Mouse (Mus musculus): ENCODE data around the gene Zbtb39.

Zbtb39 gene

DNA sequence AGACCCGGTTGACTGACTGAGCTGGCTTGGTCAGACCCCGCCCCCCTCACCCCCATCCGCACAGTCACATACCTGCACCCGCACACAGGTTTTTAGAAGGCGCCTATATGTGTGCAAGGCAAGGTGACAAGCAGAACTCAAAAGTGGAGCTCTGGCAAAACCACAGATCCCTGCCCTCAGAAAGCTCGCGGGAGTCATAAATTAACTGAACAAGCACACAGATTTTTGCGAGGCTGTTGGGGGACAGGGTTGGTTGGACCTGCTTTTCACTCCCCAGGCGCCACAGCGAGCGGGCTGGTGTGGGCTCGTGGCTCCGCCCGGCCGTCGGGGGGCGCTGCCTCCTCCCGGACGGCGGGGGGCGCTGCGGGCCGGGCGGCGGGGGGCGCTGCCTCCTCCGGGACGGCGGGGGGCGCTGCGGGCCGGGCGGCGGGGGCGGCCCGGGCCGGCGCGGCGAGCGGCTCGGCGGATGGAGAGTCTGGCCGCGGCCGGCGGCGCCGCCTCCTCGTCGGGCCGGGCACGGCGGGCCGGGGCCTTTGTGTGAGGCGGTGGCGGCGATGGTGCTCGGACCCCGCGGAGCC lies at the start of gene Zbtb39:
Gene Zbtb39 (plus strand): TSS at position 456 of the 578 bp plus-strand sequence.
- peak; percentile 81 for DNase-seq (ENCODE audit: low spot score)

DNA sequence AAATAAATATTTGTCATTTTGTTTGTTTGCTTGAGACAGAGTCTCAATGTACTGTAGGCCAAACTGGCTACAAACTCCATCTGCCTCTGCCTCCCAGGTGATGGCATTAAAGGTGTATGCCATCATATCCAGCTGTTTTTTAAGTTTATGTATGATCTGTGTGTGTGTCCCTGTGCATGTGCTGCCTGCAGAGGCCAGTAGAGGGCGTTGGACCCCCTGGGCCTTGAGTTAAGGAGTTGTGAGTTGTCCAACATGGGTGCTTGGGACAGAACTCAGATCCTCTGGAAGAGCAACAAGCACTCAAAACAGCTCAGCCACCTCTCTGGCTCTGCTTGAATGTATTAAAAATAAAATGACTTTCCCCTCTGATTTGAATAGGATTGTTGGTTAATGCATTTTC lies 48.3 kb upstream of the Zbtb39 start:
- no peak for DNase-seq (ENCODE audit: low spot score)

DNA sequence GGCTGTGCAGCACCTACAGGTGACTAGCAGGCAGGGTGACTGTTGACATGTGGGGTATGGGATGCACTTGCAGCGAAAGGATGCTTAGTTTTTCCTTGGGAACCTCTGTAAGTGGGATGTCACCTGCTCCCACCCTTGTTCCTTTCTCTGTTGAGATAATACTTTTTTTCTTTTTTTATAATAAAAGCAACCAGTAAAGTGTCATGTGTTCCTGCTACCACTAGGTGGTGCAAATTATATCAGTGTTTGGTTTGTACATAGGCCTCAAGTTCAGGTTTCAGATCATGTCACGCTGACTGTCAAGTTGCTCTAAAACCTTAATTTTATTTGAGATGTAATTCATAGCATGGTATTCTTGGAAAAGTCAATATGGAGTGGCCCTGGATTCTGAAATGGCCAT lies 44.7 kb upstream of the Zbtb39 start:
- no peak for DNase-seq (ENCODE audit: low spot score)

DNA sequence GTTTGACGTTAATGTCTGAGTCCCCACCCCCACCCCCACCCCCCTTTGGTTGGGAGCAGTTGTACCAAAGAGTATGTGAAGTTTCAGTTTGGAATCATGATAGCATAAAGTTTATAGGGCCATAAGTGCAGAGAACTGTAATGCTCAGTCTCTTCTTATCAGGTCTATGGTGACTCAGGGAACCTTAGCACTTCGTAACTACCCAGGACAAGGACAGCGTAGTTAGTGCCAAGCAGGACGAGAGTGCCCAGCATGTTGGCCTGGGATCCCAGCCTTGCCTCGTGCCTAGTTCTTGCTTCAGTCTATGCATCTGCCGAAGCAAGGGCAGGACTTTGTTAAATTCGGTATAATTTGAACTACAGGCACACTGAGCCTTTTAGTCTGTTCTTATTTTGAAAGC lies 43.6 kb upstream of the Zbtb39 start:
- no peak for DNase-seq (ENCODE audit: low spot score)

DNA sequence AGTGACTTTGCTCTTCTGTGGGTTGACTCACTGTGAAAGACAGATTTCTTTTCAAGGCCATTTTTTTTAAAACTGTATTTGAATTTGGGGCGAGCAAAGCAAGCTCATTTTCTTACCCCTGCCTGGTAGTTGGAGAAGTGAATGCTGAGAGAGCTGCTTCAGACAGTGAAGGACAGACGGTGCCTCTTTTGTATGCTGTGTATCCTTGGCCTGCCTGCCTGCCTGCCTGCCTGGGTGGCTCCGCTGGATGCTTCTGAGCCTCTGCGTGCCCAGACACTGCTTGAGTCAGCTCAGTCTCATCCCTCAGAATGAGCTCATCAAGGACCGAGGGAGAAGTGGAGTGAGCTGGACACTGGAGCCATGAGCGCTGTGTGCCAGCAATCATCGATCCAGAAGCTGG lies 40.4 kb upstream of the Zbtb39 start:
- no peak for DNase-seq (ENCODE audit: low spot score)

DNA sequence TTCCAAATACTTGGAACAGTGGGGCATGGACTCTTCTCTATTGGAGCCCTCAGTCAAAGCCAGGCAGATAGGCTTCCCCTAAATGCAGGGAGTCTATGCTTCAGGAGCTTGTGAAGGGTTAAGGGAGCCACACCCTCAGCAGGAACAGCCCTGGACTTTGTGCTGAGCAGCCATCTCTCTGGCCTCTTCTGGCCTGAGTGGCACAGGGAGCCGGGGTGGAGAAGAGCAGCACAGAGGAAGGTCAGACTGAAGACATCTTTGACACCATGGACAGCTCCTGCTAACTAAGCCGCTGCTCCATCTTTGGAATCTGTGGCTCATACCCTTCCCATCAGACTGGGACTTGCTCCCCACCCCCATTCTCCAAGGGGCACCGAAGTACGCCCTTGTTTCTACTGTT lies 36.0 kb upstream of the Zbtb39 start:
- no peak for DNase-seq (ENCODE audit: low spot score)

DNA sequence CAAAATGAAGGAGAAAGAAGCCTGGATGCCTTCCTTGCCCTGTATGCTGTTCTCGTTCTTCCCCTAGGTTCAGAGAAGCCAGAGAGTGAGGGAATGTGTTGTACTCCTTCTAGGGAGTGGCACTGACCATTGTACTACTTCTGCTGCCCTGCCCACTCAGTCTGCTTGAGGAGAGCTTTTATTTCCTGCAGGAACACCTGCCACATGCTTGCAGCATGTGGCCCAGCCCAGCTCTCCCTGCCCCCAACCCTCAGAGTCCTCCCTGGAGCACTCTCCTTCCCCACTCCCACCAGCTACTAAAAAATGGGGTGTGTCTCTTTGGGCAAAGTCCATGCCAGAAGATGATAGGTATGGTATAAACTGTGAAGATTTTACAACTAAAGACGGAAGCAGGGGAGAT lies 35.0 kb upstream of the Zbtb39 start:
- DNase-seq (ENCODE audit: low spot score): no peak

DNA sequence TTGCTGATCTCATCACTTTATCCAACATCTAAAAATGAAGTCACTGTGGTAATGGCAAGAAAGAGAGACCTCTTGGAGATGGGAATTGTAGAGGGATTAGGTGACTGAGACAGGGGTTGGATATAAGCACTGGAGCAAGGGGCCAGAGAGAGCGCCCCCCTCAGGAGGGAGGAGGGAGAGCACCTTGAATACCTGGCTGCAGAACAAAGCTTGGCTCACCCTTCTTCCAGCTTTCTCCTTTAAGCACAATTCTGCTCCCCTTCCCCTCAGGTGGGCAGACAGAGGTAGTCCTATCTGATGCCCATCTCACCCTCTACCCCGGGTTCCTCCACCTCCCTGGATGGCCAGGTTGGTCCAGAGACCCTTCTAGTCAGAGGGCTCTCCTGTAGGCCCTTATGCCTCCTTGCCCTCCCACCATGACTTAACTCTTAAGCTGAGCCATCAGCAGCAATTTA lies 34.5 kb upstream of the Zbtb39 start, which contains the start of gene Myo1a:
Gene Myo1a (plus strand): TSS at position 405 of the 455 bp plus-strand sequence.
- DNase-seq (ENCODE audit: low spot score): no peak

DNA sequence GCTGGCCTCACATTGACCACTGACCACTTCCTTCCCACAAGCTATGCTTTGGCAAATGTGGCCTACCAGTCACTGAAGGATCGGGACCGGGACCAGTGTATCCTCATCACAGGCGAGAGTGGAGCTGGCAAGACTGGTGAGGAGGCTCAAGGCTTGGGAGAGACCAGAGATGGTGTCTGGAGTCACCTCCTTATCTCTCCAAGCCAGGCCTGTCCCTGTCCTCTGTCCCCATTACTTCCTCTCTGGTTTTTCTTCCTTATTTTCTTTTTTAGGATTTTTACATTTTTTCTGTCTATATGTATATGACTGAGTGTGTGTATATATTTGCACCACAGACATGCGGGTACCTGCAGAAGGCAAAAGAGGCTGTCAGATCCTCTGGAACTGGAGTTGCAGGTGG lies 33.6 kb upstream of the Zbtb39 start:
- DNase-seq (ENCODE audit: low spot score): no peak

DNA sequence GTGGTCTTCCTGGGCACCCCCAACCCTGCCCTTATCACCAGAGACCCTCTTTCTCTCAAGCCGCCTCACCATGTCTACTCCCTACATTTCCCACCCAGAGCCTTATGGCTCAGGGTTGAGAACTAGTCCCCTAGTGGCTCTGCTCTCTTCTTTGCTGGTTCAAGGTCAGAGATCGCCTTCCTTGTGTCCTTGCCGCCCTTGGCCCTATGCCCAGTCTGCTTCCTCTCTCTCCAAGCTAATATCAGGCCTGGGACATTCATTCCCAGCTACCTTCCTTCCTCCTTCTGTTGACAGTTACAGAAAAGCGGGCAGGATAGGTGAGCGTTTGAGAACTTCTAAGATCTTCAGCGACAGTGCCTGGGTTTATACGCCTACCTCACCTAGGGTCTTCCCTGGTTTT lies 31.6 kb upstream of the Zbtb39 start:
- DNase-seq (ENCODE audit: low spot score): peak; percentile 56

DNA sequence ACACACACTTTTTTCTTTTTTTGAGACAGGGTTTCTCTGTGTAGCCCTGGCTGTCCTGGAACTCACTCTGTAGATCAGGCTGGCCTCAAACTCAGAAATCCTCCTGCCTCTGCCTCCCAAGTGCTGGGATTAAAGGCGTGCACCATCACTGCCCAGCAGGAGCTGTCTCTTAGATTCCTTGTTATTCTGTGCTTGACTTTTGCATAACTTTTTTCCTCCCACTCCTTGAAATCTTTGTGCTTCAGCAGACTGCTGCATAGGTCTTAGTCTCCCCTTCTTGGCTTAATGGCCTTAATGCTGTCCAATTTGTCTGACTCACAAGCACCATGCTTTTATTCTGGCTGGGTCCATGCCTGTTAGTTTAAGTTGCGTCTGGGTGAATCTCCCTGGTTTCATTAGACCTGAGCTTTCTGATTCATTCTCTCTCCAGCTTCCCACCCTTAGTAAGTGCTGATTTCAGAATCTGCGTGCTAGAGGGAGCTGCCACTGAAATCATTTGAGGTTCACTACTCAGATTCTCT lies 30.4 kb upstream of the Zbtb39 start:
- no peak for DNase-seq (ENCODE audit: low spot score)

DNA sequence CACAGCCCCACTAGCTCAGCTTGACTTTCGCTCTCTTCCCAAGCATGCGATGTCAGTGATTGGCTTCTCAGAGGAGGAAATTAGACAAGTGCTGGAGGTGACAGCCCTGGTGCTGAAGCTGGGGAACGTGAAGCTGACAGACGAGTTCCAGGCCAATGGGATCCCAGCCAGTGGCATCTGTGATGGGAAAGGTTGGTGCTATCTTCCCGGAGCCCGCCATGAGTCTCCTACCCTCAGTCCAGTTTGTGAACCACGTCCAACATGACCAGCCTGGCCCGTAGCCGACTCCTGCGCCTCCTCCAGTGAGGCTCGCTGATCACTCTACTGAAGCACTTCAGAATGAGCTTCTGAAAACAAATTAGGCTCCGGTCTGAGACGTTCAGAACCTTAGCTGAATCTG lies 29.0 kb upstream of the Zbtb39 start:
- DNase-seq (ENCODE audit: low spot score): no peak

DNA sequence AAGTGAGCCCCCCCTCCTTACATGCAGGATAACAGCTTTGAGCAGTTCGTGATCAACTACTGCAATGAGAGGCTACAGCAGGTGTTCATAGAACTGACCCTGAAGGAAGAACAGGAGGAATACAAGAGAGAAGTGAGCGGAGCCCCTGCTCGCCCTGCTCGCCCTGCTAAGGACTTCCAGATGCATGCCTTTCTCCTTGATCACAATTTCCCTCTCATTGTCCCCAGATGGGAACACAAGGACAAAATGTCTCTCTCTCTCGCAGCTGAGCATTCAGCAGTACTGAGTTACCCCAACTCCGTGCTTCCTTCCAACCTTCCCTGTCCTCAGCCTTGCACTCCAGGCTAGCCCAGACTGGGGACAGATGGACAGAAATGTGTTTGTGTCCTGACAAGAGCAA lies 26.6 kb upstream of the Zbtb39 start:
- no peak for DNase-seq (ENCODE audit: low spot score)

DNA sequence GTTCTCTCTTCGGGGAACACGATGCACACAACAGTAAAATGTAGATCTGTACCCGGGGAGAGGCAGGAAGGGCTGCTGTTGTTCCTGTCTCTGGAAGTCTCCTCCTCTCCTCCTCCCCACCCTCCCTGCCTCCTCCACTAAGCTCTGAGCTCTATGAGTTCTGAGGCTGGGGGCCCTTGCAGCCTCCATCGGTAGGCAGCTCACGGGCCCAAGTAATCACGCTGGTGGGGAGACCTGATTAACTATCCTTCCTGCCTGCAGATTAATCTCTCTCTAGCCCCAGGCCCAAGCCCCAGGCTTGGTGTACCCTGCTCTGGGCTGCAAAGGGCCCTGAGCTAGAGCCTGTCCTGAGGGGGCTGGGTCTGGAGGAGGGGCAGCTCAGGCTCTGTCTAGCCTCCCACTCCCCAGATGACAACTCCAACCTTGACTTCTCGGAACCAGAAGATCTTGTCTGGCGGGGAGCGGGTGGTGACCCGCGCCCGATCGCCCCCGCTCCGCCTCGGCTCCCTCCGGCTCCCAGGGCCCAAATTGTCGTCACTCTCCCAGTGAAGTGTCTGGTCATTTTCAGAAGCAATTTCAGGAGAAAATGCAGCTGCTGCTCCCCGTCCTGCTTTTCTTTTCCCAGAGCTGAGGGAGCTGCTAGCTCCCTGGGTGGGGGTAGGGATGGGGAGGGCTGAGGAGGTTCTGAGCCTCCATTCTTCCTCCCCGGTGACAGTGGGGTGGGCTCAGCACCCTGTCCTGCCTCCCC lies 17.5 kb upstream of the Zbtb39 start:
- no peak for DNase-seq (ENCODE audit: low spot score)

DNA sequence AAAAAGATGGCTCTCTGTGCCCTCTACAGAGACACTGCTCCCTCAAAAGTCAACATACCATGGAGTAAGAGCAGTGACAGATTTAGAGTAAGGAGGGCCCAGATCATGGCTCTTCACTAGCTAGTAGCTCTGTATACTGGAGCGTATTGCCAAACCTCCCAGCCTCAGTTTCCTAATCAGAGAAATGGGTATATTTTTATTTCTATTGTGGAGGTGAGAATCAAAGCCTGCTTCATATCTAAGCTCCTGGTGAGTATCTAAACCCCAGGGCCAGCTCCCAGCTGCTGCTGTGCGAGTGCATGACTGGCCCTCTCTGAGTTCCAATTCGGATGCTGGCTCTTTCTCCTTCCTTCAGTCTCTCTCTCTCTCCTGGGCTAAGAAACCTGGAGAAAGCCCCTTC lies 15.2 kb upstream of the Zbtb39 start, which contains the start of gene Tac2:
Gene Tac2 (plus strand): TSS at position 301 of the 400 bp plus-strand sequence.
- DNase-seq (ENCODE audit: low spot score): no peak

DNA sequence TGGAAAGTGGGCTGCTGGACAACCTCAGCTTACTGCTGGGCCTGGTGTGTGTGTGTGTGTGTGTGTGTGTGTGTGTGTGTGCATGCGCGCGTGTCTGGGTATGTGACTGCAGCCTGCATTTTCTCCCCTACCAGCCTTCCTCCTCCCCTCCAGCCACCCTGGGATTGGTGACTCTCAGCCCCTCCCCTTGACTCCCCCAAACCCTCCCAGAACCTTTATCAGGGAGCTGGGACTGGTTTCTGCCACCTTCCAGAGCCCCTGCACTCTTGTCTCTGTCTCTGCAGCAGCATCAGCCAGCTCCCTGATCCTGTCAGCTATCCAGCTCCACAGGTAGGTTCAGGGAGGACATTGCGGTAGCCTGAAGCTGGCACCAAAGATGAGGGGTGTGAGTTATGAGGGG lies 14.2 kb upstream of the Zbtb39 start:
- DNase-seq (ENCODE audit: low spot score): no peak

DNA sequence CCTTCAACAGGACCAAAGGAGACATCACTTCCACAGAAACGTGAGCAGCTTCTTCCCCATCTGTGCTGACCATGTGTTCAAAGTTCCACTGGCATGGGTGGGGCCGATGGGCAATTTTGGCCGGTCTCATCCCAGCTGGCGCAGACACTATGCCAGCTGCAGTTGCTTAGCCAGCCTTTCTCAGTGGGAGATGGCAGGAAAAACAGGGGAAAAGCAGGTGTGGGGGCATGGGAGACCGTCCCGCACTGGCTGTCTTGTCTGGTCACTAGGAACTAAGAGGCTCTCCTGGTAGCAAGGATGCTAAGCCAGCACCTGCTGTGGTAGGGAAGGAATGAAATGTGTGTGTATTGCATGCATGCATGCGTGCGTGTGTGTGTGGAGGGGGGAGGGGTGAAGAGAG lies 10.9 kb upstream of the Zbtb39 start:
- DNase-seq (ENCODE audit: low spot score): no peak

DNA sequence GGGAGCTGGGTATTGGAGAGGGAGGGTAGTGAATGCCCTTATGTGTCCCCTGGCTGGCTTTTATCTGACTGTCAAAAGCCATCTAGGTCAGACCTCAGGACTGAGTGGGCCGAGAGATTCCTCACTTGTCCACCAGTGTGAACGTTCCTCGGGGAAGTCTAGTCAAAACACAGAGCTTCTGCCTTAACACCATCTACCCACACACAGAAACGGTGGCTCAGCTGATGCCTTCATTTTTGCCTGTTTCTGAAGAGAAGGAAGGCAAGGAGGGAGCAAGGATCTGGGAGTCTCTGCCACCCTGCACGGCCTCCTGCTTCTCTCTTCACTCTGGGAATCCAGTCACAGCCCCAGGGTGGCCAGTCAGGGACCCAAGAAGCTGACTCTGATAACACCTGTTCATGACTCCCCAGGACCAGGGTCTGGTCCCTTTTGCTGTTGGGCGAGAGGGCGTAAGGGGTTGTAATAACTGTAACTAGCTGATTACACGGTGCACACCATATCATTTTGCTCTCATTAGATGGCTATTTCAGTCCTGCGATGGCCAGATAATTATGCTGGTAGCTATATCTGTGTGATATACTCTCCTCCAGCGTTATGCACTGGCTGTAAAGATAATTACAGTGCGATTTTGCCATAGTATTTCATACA lies 8.9 kb upstream of the Zbtb39 start:
- DNase-seq (ENCODE audit: low spot score): no peak

DNA sequence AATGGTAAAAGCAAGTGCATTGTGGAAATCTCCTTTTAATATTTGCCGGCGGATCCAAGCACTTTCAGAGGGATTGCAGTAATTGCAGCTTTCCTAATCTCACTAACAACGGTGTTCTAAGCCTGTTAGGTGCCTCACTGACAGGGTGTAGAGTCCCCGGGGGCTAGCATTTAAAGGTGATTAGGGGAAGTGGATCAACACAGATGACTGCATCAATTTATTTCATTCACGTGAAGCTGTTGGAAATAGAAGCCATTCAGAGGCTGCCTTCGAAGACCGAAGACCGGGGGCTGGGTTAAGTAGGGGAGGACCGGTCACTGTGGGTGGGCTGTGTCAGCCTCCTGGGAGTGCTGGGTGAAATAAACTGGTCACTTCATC lies 8.4 kb upstream of the Zbtb39 start:
- DNase-seq (ENCODE audit: low spot score): no peak

DNA sequence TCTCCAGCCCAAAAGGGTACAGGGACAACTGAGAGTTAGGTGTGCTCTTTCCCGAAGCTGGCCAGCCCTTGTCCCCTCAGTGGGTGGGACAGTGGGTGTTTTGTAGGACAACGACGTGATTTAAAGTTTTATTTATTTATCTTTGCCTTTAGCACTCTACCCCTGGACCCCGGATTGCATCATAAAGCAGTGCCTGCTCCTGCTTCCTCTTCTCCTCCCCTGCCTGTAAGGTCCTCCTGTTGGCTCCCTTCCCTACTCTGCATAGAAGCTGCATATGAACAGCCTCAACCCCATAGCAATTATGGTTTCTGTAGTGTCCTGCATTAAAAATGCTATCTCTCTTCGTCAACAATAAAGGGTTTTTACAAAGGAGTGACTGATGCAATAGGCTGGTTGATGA lies 7.9 kb upstream of the Zbtb39 start:
- DNase-seq (ENCODE audit: low spot score): no peak

DNA sequence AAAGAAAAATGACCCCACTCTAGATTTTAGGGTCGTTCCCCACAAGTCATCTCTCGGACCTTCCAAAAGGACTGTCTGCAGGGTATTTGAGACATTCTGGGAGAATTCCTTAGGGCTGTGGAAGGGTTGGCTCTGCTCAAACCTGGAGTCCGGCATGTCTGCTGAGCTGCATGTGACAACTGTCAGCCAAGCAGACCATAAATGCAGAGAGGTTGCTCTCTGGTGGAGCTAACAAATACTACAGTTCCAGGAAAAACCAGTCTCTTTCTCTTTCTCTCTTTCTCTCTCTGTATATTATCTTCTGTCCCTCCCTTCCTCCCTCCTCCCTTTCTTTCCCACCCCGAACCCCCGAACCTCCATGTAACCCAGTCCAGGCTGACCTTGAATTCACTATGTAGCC lies 4.9 kb upstream of the Zbtb39 start:
- no peak for DNase-seq (ENCODE audit: low spot score)

DNA sequence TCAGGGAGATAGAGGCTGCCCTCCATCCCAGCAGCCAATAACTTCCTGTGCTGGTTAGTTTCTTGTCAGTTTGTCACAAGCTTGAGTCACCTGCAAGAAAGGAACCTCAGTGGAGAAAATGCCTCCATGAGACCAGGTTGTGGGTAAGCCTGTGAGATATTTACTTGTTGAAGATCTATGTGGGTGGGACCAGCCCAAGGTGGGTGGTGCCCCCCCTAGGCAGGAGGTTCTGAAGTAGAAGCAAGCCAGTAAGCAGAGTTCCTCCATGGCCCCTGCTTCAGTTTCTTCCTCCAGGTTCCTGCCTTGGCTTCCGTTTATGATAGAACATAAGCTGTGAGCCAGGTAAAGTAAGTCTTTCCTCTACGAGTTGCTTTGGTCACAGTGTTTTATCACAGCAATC lies 3.1 kb upstream of the Zbtb39 start:
- no peak for DNase-seq (ENCODE audit: low spot score)

DNA sequence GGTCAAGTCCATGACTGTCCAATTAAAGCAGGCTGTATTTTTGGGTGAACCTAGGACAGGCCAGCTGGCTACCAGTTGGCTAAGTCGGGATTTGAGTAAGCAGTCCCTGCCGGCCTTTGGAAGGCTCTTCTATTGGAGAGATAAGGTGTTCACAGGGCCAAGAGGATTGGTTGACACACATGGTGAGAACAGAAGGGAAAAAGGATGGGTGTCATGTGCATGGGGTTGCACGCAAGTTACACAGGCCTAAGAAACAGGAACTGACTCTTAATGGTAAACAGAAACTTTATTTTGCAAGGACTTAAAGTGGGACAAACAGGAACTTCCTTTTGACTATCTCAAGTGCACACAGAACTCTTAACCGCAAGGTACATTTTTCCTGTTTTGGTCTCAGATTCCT lies 2.4 kb upstream of the Zbtb39 start:
- DNase-seq (ENCODE audit: low spot score): no peak
